Mouse (Mus musculus) liver, postnatal 0 days (tissue): Measurements from ENCODE around the gene Zfp1.

Source experiments
- CTCF ChIP-seq: sonication (generic); IDR thresholded peaks from 2 replicates; pipeline ENCODE4 v1.5.1; 2016; ENCODE audit warnings: antibody characterized with exemption, low read depth
- EP300 ChIP-seq: IDR thresholded peaks from 2 replicates; pipeline ENCODE4 v1.6.1; 2016; ENCODE audit warnings: antibody characterized with exemption, low read depth, mild to moderate bottlenecking

- no peak for TF ChIP-seq CTCF
- TF ChIP-seq EP300 = no peak
These were observed 14.8 kb upstream of the Zfp1 start for GRCm38 (mm10) chr8:111628401-111628800.
